Mouse (Mus musculus) lung, embryonic 14.5 days (tissue): ENCODE data around the gene Camkv. TPM values are rescaled to one million over a fixed set of nuclear protein-coding genes. Genes with fewer than 3 reads are reported as not detected.

Source experiments
- ATAC-seq: fragments of 200-750 bp; cut with Nextera tagmentation; 2 replicates; pipeline ENCODE4 v1.8.0; 2017; ENCODE audit warnings: mild to moderate bottlenecking, moderate TSS enrichment, moderate library complexity; ENCODE audit not compliant: insufficient read depth
- DNase-seq: peaks from one replicate; pipeline ENCODE4 v3.0.0-alpha.2; 2015
- H3K27ac ChIP-seq: fragments of 300-500 bp; sonication (generic); 2 replicates; pipeline ENCODE4 v1.5.1; 2014; ENCODE audit warnings: low read depth, mild to moderate bottlenecking, moderate library complexity
- H3K27me3 ChIP-seq: fragments of 300-500 bp; sonication (generic); 2 replicates; pipeline ENCODE4 v1.6.1; 2014; ENCODE audit warnings: low read length, control low read depth; ENCODE audit not compliant: insufficient read depth
- H3K36me3 ChIP-seq: fragments of 300-500 bp; sonication (generic); 2 replicates; pipeline ENCODE4 v1.6.1; 2014; ENCODE audit warnings: control low read depth; ENCODE audit not compliant: insufficient read depth
- H3K4me1 ChIP-seq: fragments of 300-500 bp; sonication (generic); 2 replicates; pipeline ENCODE4 v1.6.1; 2014; ENCODE audit warnings: antibody characterized with exemption, control low read depth; ENCODE audit not compliant: insufficient read depth
- H3K4me2 ChIP-seq: fragments of 300-500 bp; sonication (generic); 2 replicates; pipeline ENCODE4 v1.6.1; 2014; ENCODE audit warnings: mild to moderate bottlenecking
- H3K4me3 ChIP-seq: fragments of 300-500 bp; sonication (generic); 2 replicates; pipeline ENCODE4 v1.5.1; 2014; ENCODE audit warnings: low read depth, low read length
- H3K9ac ChIP-seq: fragments of 300-500 bp; sonication (generic); 2 replicates; pipeline ENCODE4 v1.6.1; 2014
- H3K9me3 ChIP-seq: fragments of 300-500 bp; sonication (generic); 2 replicates; pipeline ENCODE4 v1.6.1; 2016; ENCODE audit warnings: low read depth, low read length, control low read depth
- CTCF ChIP-seq: IDR thresholded peaks from 2 replicates; pipeline ENCODE4 v1.5.1; 2016; ENCODE audit warnings: antibody characterized with exemption, low read depth
- WGBS: fragments of 180-500 bp; shearing (Covaris S2); extraction: QIAGEN DNeasy Blood & Tissue Kit; methylation state at CpG from one replicate; pipeline ENCODE4 v1.1.7; 2014; 5-methylcytosine and 5-hydroxymethylcytosine counted together
- polyA plus RNA-seq: library from polyadenylated mRNA; unstranded; fragments of >200 nt; fragmentation: Nextera tagmentation; extraction: Ambion mirVana; gene quantifications from 2 replicates; pipeline ENCODE4 v1.2.1, GENCODE M21; 2014

The Camkv gene
- polyA plus RNA-seq, 1 experiment from 2014 or later = 2.7 TPM

- Histone ChIP-seq H3K4me3 (peak overlapping the region; percentile 36), H3K36me3 (no peaks in the 10 kb centered on the region), H3K27ac (no peak overlapping the region; the same call in 1 of the 2 replicates), H3K4me1 (peaks cover 24% of the 10 kb centered on the region), H3K27me3 (no peaks in the 10 kb centered on the region), H3K9ac (peak overlapping the region; percentile 34), H3K9me3 (no peaks in the 10 kb centered on the region), H3K4me2 (peak overlapping the region; percentile 67)
- 32% methylated on average over 18 of the region's 18 CpGs for WGBS
- no peak for TF ChIP-seq CTCF
- DNase-seq (no peak), ATAC-seq (no peak)
Observed at GRCm38 (mm10) chr9:107908410-107909158, 26.9 kb upstream of the Camkv start.

GRCm38 (mm10) chr9:107910025-107910769, 25.3 kb upstream of the Camkv start:
- no peak for ATAC-seq
- peak overlapping the region; percentile 67 for H3K4me2 ChIP-seq
- TF ChIP-seq CTCF = no peak
- no peaks in the 10 kb centered on the region for H3K36me3 ChIP-seq
- peaks cover 24% of the 10 kb centered on the region for H3K4me1 ChIP-seq
- H3K9me3 ChIP-seq = no peaks in the 10 kb centered on the region
- no peak overlapping the region for H3K27ac ChIP-seq
- DNase-seq = no peak
- WGBS = 76% methylated on average over 15 of the region's 15 CpGs
- no peak overlapping the region for H3K9ac ChIP-seq
- no peaks in the 10 kb centered on the region for H3K27me3 ChIP-seq
- H3K4me3 ChIP-seq = no peak overlapping the region

- DNase-seq (no peak), ATAC-seq (no peak)
- Histone ChIP-seq H3K27me3 (no peaks in the 10 kb centered on the region), H3K36me3 (no peaks in the 10 kb centered on the region; the same call in 1 of the 2 replicates), H3K9ac (no peak overlapping the region), H3K4me2 (no peak overlapping the region), H3K27ac (no peak overlapping the region), H3K4me1 (0 out of 2 replicates have a peak, but pooled peaks cover 3% of the 10 kb centered on the region), H3K9me3 (no peaks in the 10 kb centered on the region), H3K4me3 (no peak overlapping the region)
- TF ChIP-seq CTCF = no peak
- WGBS = 63% methylated on average over 16 of the region's 16 CpGs
Observed at GRCm38 (mm10) chr9:107914764-107915420, 20.6 kb upstream of the Camkv start.

GRCm38 (mm10) chr9:107917895-107918608, 17.4 kb upstream of the Camkv start:
- H3K4me2 ChIP-seq = peak overlapping the region; percentile 13; the same call in 1 of the 2 replicates
- ATAC-seq = 0 out of 2 replicates have a peak, but pooled peaks have one; percentile 36
- WGBS = 27% methylated on average over 13 of the region's 13 CpGs

GRCm38 (mm10) chr9:107918884-107919283, 16.6 kb upstream of the Camkv start:
- Histone ChIP-seq H3K27ac (no peak overlapping the region; the same call in 1 of the 2 replicates), H3K9me3 (no peaks in the 10 kb centered on the region), H3K4me3 (no peak overlapping the region), H3K4me1 (no peaks in the 10 kb centered on the region), H3K36me3 (no peaks in the 10 kb centered on the region; the same call in 1 of the 2 replicates), H3K27me3 (no peaks in the 10 kb centered on the region), H3K9ac (no peak overlapping the region), H3K4me2 (no peak overlapping the region)
- 72% methylated on average over 6 of the region's 6 CpGs for WGBS
- DNase-seq (no peak), ATAC-seq (no peak)
- no peak for TF ChIP-seq CTCF

More at GRCm38 (mm10) chr9:107917895-107918608, 17.4 kb upstream of the Camkv start:
- peak; percentile 86 for DNase-seq
- TF ChIP-seq CTCF = no peak
- no peaks in the 10 kb centered on the region; the same call in 1 of the 2 replicates for H3K36me3 ChIP-seq
- H3K27me3 ChIP-seq = no peaks in the 10 kb centered on the region
- H3K27ac ChIP-seq = no peak overlapping the region
- no peak overlapping the region for H3K4me3 ChIP-seq
- H3K4me1 ChIP-seq = no peaks in the 10 kb centered on the region
- H3K9ac ChIP-seq = no peak overlapping the region
- H3K9me3 ChIP-seq = no peaks in the 10 kb centered on the region

- no peak for TF ChIP-seq CTCF
- H3K4me2 ChIP-seq = no peak overlapping the region
- no peak overlapping the region for H3K4me3 ChIP-seq
- no peaks in the 10 kb centered on the region for H3K27me3 ChIP-seq
- DNase-seq (no peak), ATAC-seq (no peak)
- H3K9me3 ChIP-seq = no peaks in the 10 kb centered on the region
- peaks cover 3% of the 10 kb centered on the region; the same call in 1 of the 2 replicates for H3K4me1 ChIP-seq
- H3K36me3 ChIP-seq = no peaks in the 10 kb centered on the region; the same call in 1 of the 2 replicates
- WGBS = 70% methylated on average over 5 of the region's 5 CpGs
- H3K9ac ChIP-seq = no peak overlapping the region
- H3K27ac ChIP-seq = no peak overlapping the region
Observed at GRCm38 (mm10) chr9:107919441-107919840, 16.0 kb upstream of the Camkv start.
